Mouse (Mus musculus): ENCODE data around the gene Pard3.

The Pard3 gene

GRCm38 (mm10) chr8:127500206-127500605, 436.5 kb downstream of the Pard3 start:
- no peak for DNase-seq (ENCODE audit: low spot score)

- no peak for DNase-seq (ENCODE audit: low spot score)
Observed at GRCm38 (mm10) chr8:127501756-127502155, 438.1 kb downstream of the Pard3 start.

GRCm38 (mm10) chr8:127505286-127505685, 441.6 kb downstream of the Pard3 start:
- no peak for DNase-seq (ENCODE audit: low spot score)

- DNase-seq (ENCODE audit: low spot score) = no peak
Observed at GRCm38 (mm10) chr8:127506336-127506735, 442.6 kb downstream of the Pard3 start.

GRCm38 (mm10) chr8:127511341-127511740, 447.6 kb downstream of the Pard3 start:
- DNase-seq (ENCODE audit: low spot score) = no peak

GRCm38 (mm10) chr8:127512001-127512573, 448.4 kb downstream of the Pard3 start:
- no peak for DNase-seq (ENCODE audit: low spot score)

- DNase-seq (ENCODE audit: low spot score) = no peak
Observed at GRCm38 (mm10) chr8:127512580-127512979, 448.9 kb downstream of the Pard3 start.

- DNase-seq (ENCODE audit: low spot score) = no peak
Observed at GRCm38 (mm10) chr8:127514810-127515735, 451.4 kb downstream of the Pard3 start.

GRCm38 (mm10) chr8:127516043-127516442, 452.4 kb downstream of the Pard3 start:
- no peak for DNase-seq (ENCODE audit: low spot score)

GRCm38 (mm10) chr8:127525673-127526072, 462.0 kb downstream of the Pard3 start:
- DNase-seq (ENCODE audit: low spot score) = no peak

GRCm38 (mm10) chr8:127528315-127528714, 464.6 kb downstream of the Pard3 start:
- no peak for DNase-seq (ENCODE audit: low spot score)

GRCm38 (mm10) chr8:127529746-127530145, 466.1 kb downstream of the Pard3 start:
- no peak for DNase-seq (ENCODE audit: low spot score)

- no peak for DNase-seq (ENCODE audit: low spot score)
Observed at GRCm38 (mm10) chr8:127531866-127532265, 468.2 kb downstream of the Pard3 start.

- DNase-seq (ENCODE audit: low spot score) = no peak
Observed at GRCm38 (mm10) chr8:127534789-127535188, 471.1 kb downstream of the Pard3 start.

GRCm38 (mm10) chr8:127535192-127535845, 471.6 kb downstream of the Pard3 start:
- no peak for DNase-seq (ENCODE audit: low spot score)

GRCm38 (mm10) chr8:127535846-127536220, 472.1 kb downstream of the Pard3 start:
- no peak for DNase-seq (ENCODE audit: low spot score)

GRCm38 (mm10) chr8:127539803-127540202, 476.1 kb downstream of the Pard3 start:
- DNase-seq (ENCODE audit: low spot score) = no peak

- DNase-seq (ENCODE audit: low spot score) = no peak
Observed at GRCm38 (mm10) chr8:127540273-127540672, 476.6 kb downstream of the Pard3 start.

- DNase-seq (ENCODE audit: low spot score) = no peak
Observed at GRCm38 (mm10) chr8:127542162-127542561, 478.5 kb downstream of the Pard3 start.

GRCm38 (mm10) chr8:127543676-127544075, 480.0 kb downstream of the Pard3 start:
- DNase-seq (ENCODE audit: low spot score) = no peak

- no peak for DNase-seq (ENCODE audit: low spot score)
Observed at GRCm38 (mm10) chr8:127546161-127546560, 482.5 kb downstream of the Pard3 start.

- no peak for DNase-seq (ENCODE audit: low spot score)
Observed at GRCm38 (mm10) chr8:127550928-127551327, 487.2 kb downstream of the Pard3 start.

- DNase-seq (ENCODE audit: low spot score) = no peak
Observed at GRCm38 (mm10) chr8:127552161-127552595, 488.5 kb downstream of the Pard3 start.
